Mouse (Mus musculus) ES-Bruce4 (cell line): ENCODE measurements at regions not wholly inside any gene's neighbourhood (a gene's known extent, or its start where the extent isn't known, plus 50 kb on each side); places are given as distances from the start of the nearest gene placed in this dataset.

Source experiments
- CTCF ChIP-seq: IDR thresholded peaks from one replicate; pipeline ENCODE4 v1.8.1; 2011; ENCODE audit warnings: low read depth, low read length
- EP300 ChIP-seq: IDR thresholded peaks from 2 replicates; pipeline ENCODE4 v1.6.1; 2011; ENCODE audit warnings: low read depth, low read length; ENCODE audit not compliant: insufficient read depth
- POLR2A ChIP-seq: IDR thresholded peaks from one replicate; pipeline ENCODE4 v1.8.1; 2011; ENCODE audit warnings: low read length; ENCODE audit not compliant: insufficient read depth

GRCm38 (mm10) chr16:7797176-7797786, 627.7 kb downstream of the Tmem114 start:
- TF ChIP-seq CTCF (no peak), POLR2A (no peak), EP300 (peak; percentile 87)
